Mouse (Mus musculus): Measurements from ENCODE around the gene Chchd10. TPM values are rescaled to one million over a fixed set of nuclear protein-coding genes. Genes with fewer than 3 reads are reported as not detected.

The Chchd10 gene
- polyA plus RNA-seq, 1 experiment from 2014 or later = 682 TPM

DNA sequence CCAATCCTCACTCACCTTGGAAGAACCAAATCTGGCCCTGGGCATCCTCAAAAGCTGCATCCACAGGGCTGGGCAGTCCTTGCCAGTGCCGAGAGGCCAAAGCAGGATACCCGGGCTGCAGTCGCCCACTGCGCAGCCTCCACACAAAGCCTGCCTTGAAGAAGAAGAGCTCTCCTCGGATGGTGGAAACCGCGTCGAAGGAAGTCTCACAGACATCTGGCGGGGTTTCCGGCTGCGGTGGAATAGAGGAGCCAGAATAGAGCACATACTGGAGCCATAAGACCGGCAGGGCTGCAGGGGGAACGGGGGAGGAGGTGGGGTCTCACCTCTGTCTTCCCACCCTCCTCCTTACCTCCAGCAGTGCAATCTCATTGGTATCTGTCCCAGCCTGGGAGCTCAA lies 6.5 kb upstream of the Chchd10 start:
- peaks cover 7% of the 10 kb centered on the region for H3K27me3 ChIP-seq (ENCODE audit: control insufficient read depth, insufficient read depth, low read length)
- no peak overlapping the region for H3K4me2 ChIP-seq (ENCODE audit: low read length)
- H3K27ac ChIP-seq (replicated peaks in 1 of 2; ENCODE audit: control insufficient read depth in 1 of 2, insufficient read depth in 1 of 2, low read depth in 2 of 2, low read length in 2 of 2) = no peak overlapping the region
- peaks cover 11 to 28% of the 10 kb centered on the region in 2 experiments for H3K4me1 ChIP-seq (ENCODE audit: control insufficient read depth in 2 of 2, insufficient read depth in 2 of 2, low read length in 2 of 2)
- WGBS = 60% methylated on average over 13 of the region's 13 CpGs
- H3K4me3 ChIP-seq (ENCODE audit: control insufficient read depth in 1 of 2, insufficient read depth in 1 of 2, low read depth in 1 of 2, low read length in 2 of 2) = no peak overlapping the region
- H3K36me3 ChIP-seq (ENCODE audit: control insufficient read depth, insufficient read depth, low read length) = peaks cover 40% of the 10 kb centered on the region
- H3K9ac ChIP-seq (ENCODE audit: low read length) = no peak overlapping the region
- H3K9me3 ChIP-seq (ENCODE audit: control insufficient read depth, low read length) = no peaks in the 10 kb centered on the region
- ATAC-seq (ENCODE audit: insufficient number of reproducible peaks, insufficient read depth, low FRiP score, low read depth) = no peak

DNA sequence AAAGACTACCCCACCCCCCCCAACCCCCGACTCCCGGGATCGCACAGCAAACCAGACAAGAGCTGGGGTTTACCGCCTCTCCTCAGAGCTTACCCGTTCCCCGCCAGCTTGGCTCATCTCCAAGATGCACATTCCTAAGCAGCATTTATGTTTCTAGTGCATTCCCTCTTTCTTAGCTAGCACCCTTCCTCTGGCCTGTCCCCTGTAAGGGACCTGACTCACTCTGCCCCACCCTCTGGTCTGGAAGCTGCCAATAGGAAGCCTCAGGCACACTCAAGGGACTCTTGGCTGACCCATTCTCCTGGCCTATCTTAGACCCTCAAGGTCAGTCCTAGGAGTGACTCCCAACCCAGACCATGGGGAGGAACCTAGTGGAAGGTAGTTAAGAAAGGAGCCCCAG lies 2.6 kb upstream of the Chchd10 start:
- Histone ChIP-seq H3K36me3 (ENCODE audit: control insufficient read depth, insufficient read depth, low read length) (peaks cover 16% of the 10 kb centered on the region), H3K27ac (replicated peaks in 1 of 2; ENCODE audit: control insufficient read depth in 1 of 2, insufficient read depth in 1 of 2, low read depth in 2 of 2, low read length in 2 of 2) (no peak overlapping the region), H3K4me1 (ENCODE audit: control insufficient read depth in 2 of 2, insufficient read depth in 2 of 2, low read length in 2 of 2) (peaks cover 28 to 29% of the 10 kb centered on the region in 2 experiments), H3K9me3 (ENCODE audit: control insufficient read depth, low read length) (no peaks in the 10 kb centered on the region), H3K4me2 (ENCODE audit: low read length) (peak overlapping the region; percentile 36), H3K4me3 (ENCODE audit: control insufficient read depth in 1 of 2, insufficient read depth in 1 of 2, low read depth in 1 of 2, low read length in 2 of 2) (no peak overlapping the region), H3K27me3 (ENCODE audit: control insufficient read depth, insufficient read depth, low read length) (peaks cover 11% of the 10 kb centered on the region), H3K9ac (ENCODE audit: low read length) (no peak overlapping the region; the same call in 1 of the 2 replicates)
- WGBS = 13% methylated on average over 6 of the region's 6 CpGs
- ATAC-seq (ENCODE audit: insufficient number of reproducible peaks, insufficient read depth, low FRiP score, low read depth) = no peak

DNA sequence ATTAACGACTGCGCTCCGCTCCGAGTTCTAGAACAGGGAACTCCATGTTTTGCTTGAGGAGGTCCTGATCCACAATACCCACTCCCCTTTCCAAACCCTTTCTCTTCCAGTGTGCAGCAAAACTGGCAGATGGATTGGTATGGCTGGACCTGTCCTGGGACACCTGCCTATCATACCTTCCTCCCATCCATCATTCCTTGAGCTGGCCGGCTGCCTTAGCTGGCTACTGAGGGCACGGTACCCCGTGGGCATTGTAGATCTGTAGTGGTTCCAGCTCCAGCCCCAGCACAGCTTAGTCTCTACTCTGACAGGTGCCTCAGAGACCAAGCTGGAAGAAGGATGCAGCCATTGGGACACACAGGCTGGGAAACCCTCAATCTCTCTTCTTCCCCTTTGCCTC lies 1.6 kb upstream of the Chchd10 start:
- H3K4me1 ChIP-seq (ENCODE audit: control insufficient read depth in 2 of 2, insufficient read depth in 2 of 2, low read length in 2 of 2) = peaks cover 31% of the 10 kb centered on the region in 2 experiments
- peaks cover 6% of the 10 kb centered on the region; the same call in 1 of the 2 replicates for H3K36me3 ChIP-seq (ENCODE audit: control insufficient read depth, insufficient read depth, low read length)
- H3K27me3 ChIP-seq (ENCODE audit: control insufficient read depth, insufficient read depth, low read length) = peaks cover 11% of the 10 kb centered on the region
- 29% methylated on average over 7 of the region's 7 CpGs for WGBS
- H3K9ac ChIP-seq (ENCODE audit: low read length) = peak overlapping the region; percentile 77; the same call in 1 of the 2 replicates
- no peaks in the 10 kb centered on the region for H3K9me3 ChIP-seq (ENCODE audit: control insufficient read depth, low read length)
- no peak overlapping the region for H3K27ac ChIP-seq (replicated peaks in 1 of 2; ENCODE audit: control insufficient read depth in 1 of 2, insufficient read depth in 1 of 2, low read depth in 2 of 2, low read length in 2 of 2)
- peak overlapping the region in 1 of 2 experiments; percentile 56; a peak in 3 of 4 replicates for H3K4me3 ChIP-seq (ENCODE audit: control insufficient read depth in 1 of 2, insufficient read depth in 1 of 2, low read depth in 1 of 2, low read length in 2 of 2)
- peak overlapping the region; percentile 81 for H3K4me2 ChIP-seq (ENCODE audit: low read length)
- no peak for ATAC-seq (ENCODE audit: insufficient number of reproducible peaks, insufficient read depth, low FRiP score, low read depth)

DNA sequence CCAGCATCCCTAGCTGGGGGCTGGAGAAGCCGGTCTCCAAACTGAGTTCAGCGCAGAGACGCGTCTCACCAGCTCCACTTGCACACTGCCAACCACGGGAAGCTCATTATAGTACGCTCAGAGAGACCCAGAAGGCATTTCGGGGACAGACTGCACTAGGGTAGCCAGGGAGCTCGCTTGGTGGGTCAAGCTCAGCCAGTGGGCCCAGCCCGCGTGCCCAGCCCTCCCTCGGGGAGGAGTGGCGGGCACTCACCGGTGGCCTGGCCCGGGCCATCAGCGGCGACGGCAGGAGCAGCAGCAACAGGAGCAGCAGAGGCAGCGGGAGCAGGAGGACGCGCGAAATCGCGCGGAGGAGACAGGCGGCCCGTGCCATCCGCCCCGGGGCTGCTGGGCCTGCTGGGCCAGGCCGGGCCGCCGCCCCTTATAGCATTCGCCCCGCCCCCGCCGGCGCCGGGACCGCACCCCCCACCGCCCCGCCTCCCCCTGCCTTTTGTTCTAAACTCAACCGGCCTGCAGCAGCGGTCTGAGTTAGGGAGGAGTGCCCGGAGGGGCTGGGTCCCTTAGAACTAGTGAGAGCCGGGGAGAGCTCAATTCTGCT lies 750 bp upstream of the Chchd10 start:
- H3K27me3 ChIP-seq (ENCODE audit: control insufficient read depth, insufficient read depth, low read length) = peaks cover 11% of the 10 kb centered on the region
- WGBS = 1% methylated on average over 29 of the region's 44 CpGs
- peak overlapping the region; percentile 77 for H3K9ac ChIP-seq (ENCODE audit: low read length)
- H3K9me3 ChIP-seq (ENCODE audit: control insufficient read depth, low read length) = no peaks in the 10 kb centered on the region
- H3K4me2 ChIP-seq (ENCODE audit: low read length) = peak overlapping the region; percentile 81
- peak overlapping the region; percentile 43 to 51; a peak in 3 of 4 replicates for H3K27ac ChIP-seq (replicated peaks in 1 of 2; ENCODE audit: control insufficient read depth in 1 of 2, insufficient read depth in 1 of 2, low read depth in 2 of 2, low read length in 2 of 2)
- H3K4me3 ChIP-seq (ENCODE audit: control insufficient read depth in 1 of 2, insufficient read depth in 1 of 2, low read depth in 1 of 2, low read length in 2 of 2) = peak overlapping the region; percentile 56 to 81
- ATAC-seq (ENCODE audit: insufficient number of reproducible peaks, insufficient read depth, low FRiP score, low read depth) = peak; percentile 52
- peaks cover 3% of the 10 kb centered on the region; the same call in 1 of the 2 replicates for H3K36me3 ChIP-seq (ENCODE audit: control insufficient read depth, insufficient read depth, low read length)
- H3K4me1 ChIP-seq (ENCODE audit: control insufficient read depth in 2 of 2, insufficient read depth in 2 of 2, low read length in 2 of 2) = peaks cover 31% of the 10 kb centered on the region in 2 experiments

GRCm38 (mm10) chr10:75934991-75935390 lies 2.1 kb downstream of the Chchd10 start:
- Histone ChIP-seq H3K4me2 (ENCODE audit: low read length) (peak overlapping the region; percentile 62), H3K4me1 (ENCODE audit: control insufficient read depth in 2 of 2, insufficient read depth in 2 of 2, low read length in 2 of 2) (peaks cover 28 to 34% of the 10 kb centered on the region in 2 experiments), H3K36me3 (ENCODE audit: control insufficient read depth, insufficient read depth, low read length) (peaks cover 12% of the 10 kb centered on the region; the same call in 1 of the 2 replicates), H3K4me3 (ENCODE audit: control insufficient read depth in 1 of 2, insufficient read depth in 1 of 2, low read depth in 1 of 2, low read length in 2 of 2) (peak overlapping the region in 1 of 2 experiments; percentile 72; a peak in 1 of 4 replicates), H3K27me3 (ENCODE audit: control insufficient read depth, insufficient read depth, low read length) (peaks cover 8% of the 10 kb centered on the region), H3K27ac (replicated peaks in 1 of 2; ENCODE audit: control insufficient read depth in 1 of 2, insufficient read depth in 1 of 2, low read depth in 2 of 2, low read length in 2 of 2) (peak overlapping the region in 1 of 2 experiments; percentile 89; a peak in 1 of 4 replicates), H3K9ac (ENCODE audit: low read length) (no peak overlapping the region), H3K9me3 (ENCODE audit: control insufficient read depth, low read length) (no peaks in the 10 kb centered on the region)
- WGBS = 76% methylated on average over 1 of the region's 1 CpGs
- no peak for ATAC-seq (ENCODE audit: insufficient number of reproducible peaks, insufficient read depth, low FRiP score, low read depth)

- Histone ChIP-seq H3K27me3 (ENCODE audit: control insufficient read depth, insufficient read depth, low read length) (peaks cover 8% of the 10 kb centered on the region; the same call in 1 of the 2 replicates), H3K27ac (replicated peaks in 1 of 2; ENCODE audit: control insufficient read depth in 1 of 2, insufficient read depth in 1 of 2, low read depth in 2 of 2, low read length in 2 of 2) (peak within 1 kb of the TSS; percentile 88 to 89), H3K9ac (ENCODE audit: low read length) (peak within 1 kb of the TSS; percentile 92), H3K9me3 (ENCODE audit: control insufficient read depth, low read length) (no peaks in the 10 kb centered on the region), H3K4me3 (ENCODE audit: control insufficient read depth in 1 of 2, insufficient read depth in 1 of 2, low read depth in 1 of 2, low read length in 2 of 2) (peak within 1 kb of the TSS; percentile 72 to 77), H3K36me3 (ENCODE audit: control insufficient read depth, insufficient read depth, low read length) (peaks cover 12% of the 10 kb centered on the region; the same call in 1 of the 2 replicates), H3K4me1 (ENCODE audit: control insufficient read depth in 2 of 2, insufficient read depth in 2 of 2, low read length in 2 of 2) (peaks cover 20 to 27% of the 10 kb centered on the region in 2 experiments), H3K4me2 (ENCODE audit: low read length) (peak within 1 kb of the TSS; percentile 62)
- WGBS = 2% methylated on average over 51 of the region's 51 CpGs
- ATAC-seq (ENCODE audit: insufficient number of reproducible peaks, insufficient read depth, low FRiP score, low read depth) = peak; percentile 78
Measured at GRCm38 (mm10) chr10:75935680-75936541, 3.0 kb downstream of the Chchd10 start, which contains the start of gene Mmp11. Gene Mmp11 (minus strand): TSS chr10:75936496.

- peak overlapping the region; percentile 40 to 72 for H3K4me3 ChIP-seq (ENCODE audit: control insufficient read depth in 1 of 2, insufficient read depth in 1 of 2, low read depth in 1 of 2, low read length in 2 of 2)
- ATAC-seq (ENCODE audit: insufficient number of reproducible peaks, insufficient read depth, low FRiP score, low read depth) = no peak
- WGBS = 30% methylated on average over 18 of the region's 18 CpGs
- no peaks in the 10 kb centered on the region for H3K27me3 ChIP-seq (ENCODE audit: control insufficient read depth, insufficient read depth, low read length)
- H3K9ac ChIP-seq (ENCODE audit: low read length) = peak overlapping the region; percentile 92
- H3K9me3 ChIP-seq (ENCODE audit: control insufficient read depth, low read length) = no peaks in the 10 kb centered on the region
- H3K4me2 ChIP-seq (ENCODE audit: low read length) = peak overlapping the region; percentile 62
- H3K36me3 ChIP-seq (ENCODE audit: control insufficient read depth, insufficient read depth, low read length) = peaks cover 12% of the 10 kb centered on the region; the same call in 1 of the 2 replicates
- H3K27ac ChIP-seq (replicated peaks in 1 of 2; ENCODE audit: control insufficient read depth in 1 of 2, insufficient read depth in 1 of 2, low read depth in 2 of 2, low read length in 2 of 2) = no peak overlapping the region
- H3K4me1 ChIP-seq (ENCODE audit: control insufficient read depth in 2 of 2, insufficient read depth in 2 of 2, low read length in 2 of 2) = peaks cover 11 to 18% of the 10 kb centered on the region in 2 experiments
Measured at GRCm38 (mm10) chr10:75936909-75937667, 4.2 kb downstream of the Chchd10 start.

Measured in heart, embryonic 14.5 days (tissue).